Mouse (Mus musculus): ENCODE data around the gene Hnrnpll. TPM values are rescaled to one million over a fixed set of nuclear protein-coding genes. Genes with fewer than 3 reads are reported as not detected.
A peak's percentile ranks its signal among the peaks of the same experiment; 100 is the strongest.
"Not testable (repeated sequence)": the region's sequence is repeated elsewhere in the genome, so short reads cannot be mapped to it uniquely, and the experiment has no call there.

The Hnrnpll gene
- polyA plus RNA-seq, 1 experiment from 2014 or later, result 44.4 TPM

GRCm38 (mm10) chr17:80062620-80063010 lies 481 bp upstream of the Hnrnpll start:
- Histone ChIP-seq H3K27ac (ENCODE audit: low read length) (peak overlapping the region; percentile 89), H3K9ac (ENCODE audit: low read length) (peak overlapping the region; percentile 84), H3K4me3 (ENCODE audit: low read length) (peak overlapping the region; percentile 98), H3K36me3 (ENCODE audit: control insufficient read depth, insufficient read depth) (no peaks in the 10 kb centered on the region), H3K4me2 (ENCODE audit: low read depth, low read length) (peak overlapping the region; percentile 86), H3K4me1 (ENCODE audit: control insufficient read depth, insufficient read depth, low read length) (peaks cover 27% of the 10 kb centered on the region), H3K9me3 (replicated peaks; ENCODE audit: control insufficient read depth, low read length) (no peaks in the 10 kb centered on the region), H3K27me3 (ENCODE audit: control insufficient read depth, insufficient read depth, low read length) (no peaks in the 10 kb centered on the region)
- no peak for ATAC-seq (replicated peaks; ENCODE audit: extremely low read depth, insufficient read depth, low FRiP score)
- WGBS, result 1% methylated on average over 15 of the region's 15 CpGs

- Histone ChIP-seq H3K9ac (ENCODE audit: low read length) (peak overlapping the region; percentile 100), H3K27ac (ENCODE audit: low read length) (peak overlapping the region; percentile 100), H3K27me3 (ENCODE audit: control insufficient read depth, insufficient read depth, low read length) (no peaks in the 10 kb centered on the region), H3K4me1 (ENCODE audit: control insufficient read depth, insufficient read depth, low read length) (peaks cover 30% of the 10 kb centered on the region), H3K4me2 (ENCODE audit: low read depth, low read length) (peak overlapping the region; percentile 74), H3K4me3 (ENCODE audit: low read length) (peak overlapping the region; percentile 98), H3K9me3 (replicated peaks; ENCODE audit: control insufficient read depth, low read length) (no peaks in the 10 kb centered on the region), H3K36me3 (ENCODE audit: control insufficient read depth, insufficient read depth) (no peaks in the 10 kb centered on the region)
- under 1% methylated on average over 77 of the region's 83 CpGs for WGBS
- no peak for ATAC-seq (replicated peaks; ENCODE audit: extremely low read depth, insufficient read depth, low FRiP score)
These were observed 1.0 kb downstream of the Hnrnpll start for GRCm38 (mm10) chr17:80060828-80061782.

GRCm38 (mm10) chr17:80060151-80060550 lies 2.0 kb downstream of the Hnrnpll start:
- ATAC-seq (replicated peaks; ENCODE audit: extremely low read depth, insufficient read depth, low FRiP score), result no peak
- peak overlapping the region; percentile 98 for H3K4me3 ChIP-seq (ENCODE audit: low read length)
- H3K27ac ChIP-seq (ENCODE audit: low read length), result peak overlapping the region; percentile 100
- no peaks in the 10 kb centered on the region for H3K9me3 ChIP-seq (replicated peaks; ENCODE audit: control insufficient read depth, low read length)
- H3K4me2 ChIP-seq (ENCODE audit: low read depth, low read length), result peak overlapping the region; percentile 74
- H3K36me3 ChIP-seq (ENCODE audit: control insufficient read depth, insufficient read depth), result no peaks in the 10 kb centered on the region
- H3K9ac ChIP-seq (ENCODE audit: low read length), result peak overlapping the region; percentile 100
- H3K4me1 ChIP-seq (ENCODE audit: control insufficient read depth, insufficient read depth, low read length), result peaks cover 30% of the 10 kb centered on the region
- H3K27me3 ChIP-seq (ENCODE audit: control insufficient read depth, insufficient read depth, low read length), result no peaks in the 10 kb centered on the region
- WGBS, result 15% methylated on average over 5 of the region's 5 CpGs

- no peaks in the 10 kb centered on the region for H3K9me3 ChIP-seq (replicated peaks; ENCODE audit: control insufficient read depth, low read length)
- H3K27me3 ChIP-seq (ENCODE audit: control insufficient read depth, insufficient read depth, low read length), result no peaks in the 10 kb centered on the region
- no peak for ATAC-seq (replicated peaks; ENCODE audit: extremely low read depth, insufficient read depth, low FRiP score)
- H3K9ac ChIP-seq (ENCODE audit: low read length), result peak overlapping the region; percentile 100
- peak overlapping the region; percentile 98 for H3K4me3 ChIP-seq (ENCODE audit: low read length)
- H3K4me1 ChIP-seq (ENCODE audit: control insufficient read depth, insufficient read depth, low read length), result peaks cover 30% of the 10 kb centered on the region
- WGBS, result 3% methylated on average over 1 of the region's 1 CpGs
- H3K36me3 ChIP-seq (ENCODE audit: control insufficient read depth, insufficient read depth), result no peaks in the 10 kb centered on the region
- peak overlapping the region; percentile 74 for H3K4me2 ChIP-seq (ENCODE audit: low read depth, low read length)
- peak overlapping the region; percentile 100 for H3K27ac ChIP-seq (ENCODE audit: low read length)
These were observed 2.4 kb downstream of the Hnrnpll start for GRCm38 (mm10) chr17:80059731-80060130.

GRCm38 (mm10) chr17:80058501-80058900 lies 3.6 kb downstream of the Hnrnpll start:
- WGBS, result 29% methylated on average over 1 of the region's 1 CpGs
- Histone ChIP-seq H3K4me3 (ENCODE audit: low read length) (no peak overlapping the region), H3K27ac (ENCODE audit: low read length) (no peak overlapping the region), H3K4me1 (ENCODE audit: control insufficient read depth, insufficient read depth, low read length) (peaks cover 35% of the 10 kb centered on the region), H3K27me3 (ENCODE audit: control insufficient read depth, insufficient read depth, low read length) (no peaks in the 10 kb centered on the region), H3K9ac (ENCODE audit: low read length) (no peak overlapping the region), H3K9me3 (replicated peaks; ENCODE audit: control insufficient read depth, low read length) (no peaks in the 10 kb centered on the region), H3K36me3 (ENCODE audit: control insufficient read depth, insufficient read depth) (no peaks in the 10 kb centered on the region), H3K4me2 (ENCODE audit: low read depth, low read length) (peak overlapping the region; percentile 40)
- no peak for ATAC-seq (replicated peaks; ENCODE audit: extremely low read depth, insufficient read depth, low FRiP score)

GRCm38 (mm10) chr17:80053931-80054734 lies 8.0 kb downstream of the Hnrnpll start:
- Histone ChIP-seq H3K4me2 (ENCODE audit: low read depth, low read length) (peak overlapping the region; percentile 66), H3K4me3 (ENCODE audit: low read length) (peak overlapping the region; percentile 49), H3K27me3 (ENCODE audit: control insufficient read depth, insufficient read depth, low read length) (no peaks in the 10 kb centered on the region), H3K4me1 (ENCODE audit: control insufficient read depth, insufficient read depth, low read length) (peaks cover 23% of the 10 kb centered on the region), H3K9ac (ENCODE audit: low read length) (peak overlapping the region; percentile 64), H3K9me3 (replicated peaks; ENCODE audit: control insufficient read depth, low read length) (no peaks in the 10 kb centered on the region), H3K36me3 (ENCODE audit: control insufficient read depth, insufficient read depth) (peaks cover 30% of the 10 kb centered on the region), H3K27ac (ENCODE audit: low read length) (peak overlapping the region; percentile 81)
- peak; percentile 88 for ATAC-seq (replicated peaks; ENCODE audit: extremely low read depth, insufficient read depth, low FRiP score)
- WGBS, result 51% methylated on average over 27 of the region's 27 CpGs

- ATAC-seq (replicated peaks; ENCODE audit: extremely low read depth, insufficient read depth, low FRiP score), result no peak
- Histone ChIP-seq H3K27ac (ENCODE audit: low read length) (peak overlapping the region; percentile 7; the same call in 1 of the 2 replicates), H3K4me1 (ENCODE audit: control insufficient read depth, insufficient read depth, low read length) (peaks cover 10% of the 10 kb centered on the region), H3K4me2 (ENCODE audit: low read depth, low read length) (no peak overlapping the region), H3K9me3 (replicated peaks; ENCODE audit: control insufficient read depth, low read length) (no peaks in the 10 kb centered on the region), H3K4me3 (ENCODE audit: low read length) (no peak overlapping the region), H3K9ac (ENCODE audit: low read length) (0 out of 2 replicates have a peak overlapping the region, but pooled peaks have one; percentile 9), H3K36me3 (ENCODE audit: control insufficient read depth, insufficient read depth) (peaks cover 46% of the 10 kb centered on the region), H3K27me3 (ENCODE audit: control insufficient read depth, insufficient read depth, low read length) (no peaks in the 10 kb centered on the region)
- WGBS, result 92% methylated on average over 1 of the region's 1 CpGs
These were observed 10.5 kb downstream of the Hnrnpll start for GRCm38 (mm10) chr17:80051682-80052081.

- H3K27ac ChIP-seq (ENCODE audit: low read length); H3K9ac ChIP-seq (ENCODE audit: low read length); ATAC-seq (replicated peaks; ENCODE audit: extremely low read depth, insufficient read depth, low FRiP score); H3K4me2 ChIP-seq (ENCODE audit: low read depth, low read length); H3K9me3 ChIP-seq (replicated peaks; ENCODE audit: control insufficient read depth, low read length); H3K27me3 ChIP-seq (ENCODE audit: control insufficient read depth, insufficient read depth, low read length); H3K4me1 ChIP-seq (ENCODE audit: control insufficient read depth, insufficient read depth, low read length); H3K4me3 ChIP-seq (ENCODE audit: low read length): not testable (repeated sequence)
- peaks cover 51% of the 10 kb centered on the region for H3K36me3 ChIP-seq (ENCODE audit: control insufficient read depth, insufficient read depth)
These were observed 12.8 kb downstream of the Hnrnpll start for GRCm38 (mm10) chr17:80049300-80049699.

Data from heart, embryonic 16.5 days (tissue).